8 mouse cellular contexts compared by ENCODE assay signal in the genomic region with DNA sequence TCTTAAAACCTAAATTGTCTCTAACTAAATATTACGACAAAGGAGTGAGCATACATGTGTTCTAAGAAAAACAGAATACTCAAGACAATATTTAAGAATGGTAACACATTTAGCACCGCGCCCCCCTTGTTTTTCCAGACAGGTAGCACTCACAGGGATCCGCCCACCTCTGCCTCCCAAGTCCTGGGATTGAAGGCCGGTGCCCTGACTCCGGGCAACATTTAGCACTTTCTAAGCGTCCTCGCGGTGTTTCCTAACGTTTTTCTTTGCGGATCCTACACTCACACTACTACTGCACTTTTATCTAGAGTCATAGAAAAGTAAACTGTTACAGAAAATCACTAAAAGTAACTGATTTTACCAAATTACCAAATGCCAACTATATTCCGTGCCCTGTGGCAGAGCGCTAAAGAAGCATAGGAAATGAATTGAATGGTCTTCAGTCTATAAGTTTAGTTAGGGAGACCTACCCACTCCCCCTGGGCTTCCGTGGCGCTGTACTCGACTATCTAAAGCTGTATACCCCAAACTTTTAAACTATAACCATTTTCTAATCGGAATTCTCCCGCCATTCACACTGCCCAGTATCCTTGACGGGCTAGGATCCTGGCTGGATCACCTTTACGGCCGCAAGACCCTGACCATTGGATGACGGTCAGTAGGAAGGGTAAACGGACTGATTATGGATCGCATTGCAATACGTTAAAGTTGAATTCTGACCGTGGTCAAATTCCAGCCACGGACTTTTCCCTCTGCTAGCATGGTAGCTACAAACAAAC. TPM values are rescaled to one million over a fixed set of nuclear protein-coding genes. Genes with fewer than 3 reads are reported as not detected.
A peak's percentile ranks its signal among the peaks of the same experiment; 100 is the strongest.
DNase-seq lines count a peak whose midpoint lies in the region; ATAC-seq lines count a peak whose summit lies in the region.

No protein-coding gene starts in this region.

- WGBS in lung, embryonic 15.5 days = 4% methylated on average over 27 of the region's 27 CpGs
- WGBS in hindbrain, embryonic 14.5 days = 6% methylated on average over 27 of the region's 27 CpGs
- 5% methylated on average over 27 of the region's 27 CpGs for WGBS in liver, embryonic 15.5 days (ENCODE audit: insufficient replicate concordance)

- no peak for DNase-seq in lung, postnatal 4 days
- peak; percentile 27 for DNase-seq in embryo, embryonic 10.5 days (ENCODE audit: low spot score)
- no peak for DNase-seq in hindbrain, embryonic 14.5 days (ENCODE audit: low spot score)
- peak; percentile 17 for DNase-seq in thymus, postnatal 25 days
- DNase-seq in adrenal gland, adult 18-20 months (ENCODE audit: low spot score in 2 of 2) = no peak
- DNase-seq in B cell, adult 2 months = no peak

- no peaks in the 10 kb centered on the region for H3K9me3 ChIP-seq in lung, embryonic 15.5 days
- H3K9me3 ChIP-seq in hindbrain, embryonic 14.5 days (ENCODE audit: control insufficient read depth, low read length) = no peaks in the 10 kb centered on the region
- no peaks in the 10 kb centered on the region for H3K9me3 ChIP-seq in liver, embryonic 15.5 days (replicated peaks)

- peak overlapping the region; percentile 68 for H3K9ac ChIP-seq in lung, embryonic 15.5 days
- peak overlapping the region; percentile 66 for H3K9ac ChIP-seq in hindbrain, embryonic 14.5 days
- H3K9ac ChIP-seq in liver, embryonic 15.5 days = peak overlapping the region; percentile 68

- H3K4me3 ChIP-seq in lung, embryonic 15.5 days = peak overlapping the region; percentile 78
- H3K4me3 ChIP-seq in hindbrain, embryonic 14.5 days (replicated peaks; ENCODE audit: low read length) = peak overlapping the region; percentile 71
- H3K4me3 ChIP-seq in liver, embryonic 15.5 days (replicated peaks) = peak overlapping the region; percentile 75

- peak; percentile 40 for ATAC-seq in lung, embryonic 15.5 days (ENCODE audit: borderline replicate concordance, extremely low read depth, low FRiP score, low TSS enrichment)
- ATAC-seq in hindbrain, embryonic 14.5 days (ENCODE audit: low FRiP score) = peak; percentile 8; the same call in 1 of the 2 replicates
- ATAC-seq in liver, embryonic 15.5 days (ENCODE audit: insufficient read depth) = peak; percentile 35

- H3K27me3 ChIP-seq in lung, embryonic 15.5 days = no peaks in the 10 kb centered on the region
- 0 out of 2 replicates have a peak, but pooled peaks cover 3% of the 10 kb centered on the region for H3K27me3 ChIP-seq in hindbrain, embryonic 14.5 days (ENCODE audit: control insufficient read depth, insufficient read depth, low read length)
- no peaks in the 10 kb centered on the region for H3K27me3 ChIP-seq in liver, embryonic 15.5 days

- H3K27ac ChIP-seq in lung, embryonic 15.5 days = peak overlapping the region; percentile 78
- H3K27ac ChIP-seq in hindbrain, embryonic 14.5 days = peak overlapping the region; percentile 58; the same call in 1 of the 2 replicates
- peak overlapping the region; percentile 86 for H3K27ac ChIP-seq in liver, embryonic 15.5 days (replicated peaks)

- peaks cover 30% of the 10 kb centered on the region for H3K36me3 ChIP-seq in lung, embryonic 15.5 days
- H3K36me3 ChIP-seq in hindbrain, embryonic 14.5 days (replicated peaks; ENCODE audit: control insufficient read depth, insufficient read depth) = peaks cover 37% of the 10 kb centered on the region
- H3K36me3 ChIP-seq in liver, embryonic 15.5 days (replicated peaks) = peaks cover 33% of the 10 kb centered on the region

- peaks cover 17% of the 10 kb centered on the region for H3K4me1 ChIP-seq in lung, embryonic 15.5 days
- H3K4me1 ChIP-seq in hindbrain, embryonic 14.5 days (replicated peaks; ENCODE audit: control insufficient read depth, insufficient read depth, low read length) = peaks cover 8% of the 10 kb centered on the region; the same call in 1 of the 2 replicates
- peaks cover 16% of the 10 kb centered on the region for H3K4me1 ChIP-seq in liver, embryonic 15.5 days (replicated peaks)

- H3K4me2 ChIP-seq in lung, embryonic 15.5 days = peak overlapping the region; percentile 77
- peak overlapping the region; percentile 74 for H3K4me2 ChIP-seq in hindbrain, embryonic 14.5 days (replicated peaks)
- peak overlapping the region; percentile 87 for H3K4me2 ChIP-seq in liver, embryonic 15.5 days

RNA-seq across cellular contexts. Expression of gene Utp6, which starts 0.7 kb away (rescaled TPM):
- 50.4 and 55.0 TPM in 2 replicates for polyA plus RNA-seq in lung, embryonic 15.5 days (2015; fragmentation: Nextera tagmentation; extraction: Ambion mirVana)
- 45.2 and 50.1 TPM in 2 replicates for polyA plus RNA-seq in hindbrain, embryonic 14.5 days (2014; fragmentation: Nextera tagmentation; extraction: Ambion mirVana)
- polyA plus RNA-seq in liver, embryonic 15.5 days (2015; fragmentation: Nextera tagmentation; extraction: Ambion mirVana) = 20.2 and 20.9 TPM in 2 replicates
- total RNA-seq in adrenal gland, adult 18-20 months (2021) = 10 to 100 TPM; 35.6 to 47.6 TPM

RNA-seq across cellular contexts. Expression of gene Suz12, which starts 31.4 kb away (rescaled TPM):
- polyA plus RNA-seq in lung, embryonic 15.5 days (2015; fragmentation: Nextera tagmentation; extraction: Ambion mirVana) = 18.3 and 20.5 TPM in 2 replicates
- polyA plus RNA-seq in hindbrain, embryonic 14.5 days (2014; fragmentation: Nextera tagmentation; extraction: Ambion mirVana) = 15.3 and 17.2 TPM in 2 replicates
- 13.5 and 14.4 TPM in 2 replicates for polyA plus RNA-seq in liver, embryonic 15.5 days (2015; fragmentation: Nextera tagmentation; extraction: Ambion mirVana)
- 10 to 100 TPM; 33.5 to 44.0 TPM for total RNA-seq in adrenal gland, adult 18-20 months (2021)

Comparison
In these comparisons a context has a peak if more than half of its experiments do, and no peak if none do; other contexts are left out.
1. DNase-seq: peak in embryo, embryonic 10.5 days (single experiment) and thymus, postnatal 25 days (single experiment); none in lung, postnatal 4 days (0 of 2), hindbrain, embryonic 14.5 days (single experiment), adrenal gland, adult 18-20 months (0 of 2) and B cell, adult 2 months (0 of 2).
2. Peak in every context shown above with its lines, with median percentiles within 50 percentile points of each other: ATAC-seq, H3K27ac ChIP-seq, H3K4me2 ChIP-seq, H3K4me3 ChIP-seq and H3K9ac ChIP-seq.